Mouse (Mus musculus) layer of hippocampus, adult 9-10 months (tissue): Measurements from ENCODE around the gene Adamts9.
A peak's percentile ranks its signal among the peaks of the same experiment; 100 is the strongest.

Experiments used
- DNase-seq: peaks from one replicate; pipeline ENCODE4 v3.0.0; 2022; ENCODE audit warnings: low spot score

The Adamts9 gene

GRCm38 (mm10) chr6:92943057-92943781 is at the start of gene Adamts9:
Adamts9 (minus strand) TSS chr6:92943492.
- no peak for DNase-seq

GRCm38 (mm10) chr6:92991616-92992015 is 48.3 kb upstream of the Adamts9 start:
- no peak for DNase-seq

- no peak for DNase-seq
Observed at GRCm38 (mm10) chr6:92988620-92988998, 45.3 kb upstream of the Adamts9 start.

DNA sequence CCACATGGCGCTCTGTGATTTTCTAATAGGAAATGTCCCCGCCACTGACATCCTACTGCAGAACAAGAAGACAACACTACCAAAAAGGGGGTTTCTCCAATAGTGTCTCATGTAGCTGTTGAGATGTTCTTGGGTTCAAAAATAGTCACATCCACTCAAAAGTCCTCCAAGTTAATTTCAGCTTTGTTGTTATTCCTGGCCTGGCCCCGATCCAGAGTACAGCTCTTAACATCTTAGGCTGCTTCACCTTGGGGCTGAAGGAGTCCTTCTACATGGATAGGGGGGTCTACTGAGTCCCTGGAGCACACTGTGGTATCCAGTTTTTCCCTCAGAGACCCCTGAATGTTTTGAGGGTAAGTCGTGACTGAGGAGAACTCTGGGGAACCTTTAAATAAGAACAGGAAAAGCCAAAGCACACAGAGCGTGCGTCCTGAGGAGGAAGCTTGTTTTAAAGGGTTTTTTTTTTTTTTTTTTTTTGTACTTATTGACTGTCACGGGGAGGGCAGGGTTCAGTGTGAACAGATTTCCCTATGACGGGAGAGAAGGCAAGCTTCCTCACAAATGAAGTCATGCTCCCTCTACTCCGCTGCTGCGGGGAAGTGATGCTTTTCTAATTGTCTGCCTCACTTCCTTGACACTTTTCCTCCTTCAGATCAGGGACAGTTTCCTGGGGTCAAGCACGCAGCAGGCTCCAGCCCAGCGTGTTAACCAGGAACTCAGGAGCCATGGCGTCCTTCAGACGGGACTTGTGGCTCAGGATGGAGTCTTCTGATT is 44.7 kb upstream of the Adamts9 start:
- no peak for DNase-seq

- DNase-seq: no peak
Observed at GRCm38 (mm10) chr6:92987366-92987765, 44.1 kb upstream of the Adamts9 start.

DNA sequence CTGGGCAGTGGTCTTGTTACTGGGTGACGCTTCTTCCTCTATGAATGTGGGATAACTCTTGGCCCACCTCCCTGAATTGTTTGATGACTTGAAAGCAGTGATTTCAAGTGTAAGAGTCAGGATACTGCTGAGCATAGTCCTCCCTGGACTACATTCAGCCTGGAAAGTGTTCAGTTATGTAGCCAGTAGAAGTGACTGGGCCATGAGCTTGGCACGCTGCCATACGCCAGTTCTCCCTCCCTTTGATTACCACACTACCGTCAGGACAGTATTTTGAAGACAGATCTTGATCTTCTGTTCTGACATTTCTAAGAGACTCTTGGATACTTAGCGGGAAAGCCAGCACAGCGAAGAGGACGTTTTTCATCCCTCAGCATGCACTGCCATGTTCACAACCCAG is 40.1 kb upstream of the Adamts9 start:
- no peak for DNase-seq

DNA sequence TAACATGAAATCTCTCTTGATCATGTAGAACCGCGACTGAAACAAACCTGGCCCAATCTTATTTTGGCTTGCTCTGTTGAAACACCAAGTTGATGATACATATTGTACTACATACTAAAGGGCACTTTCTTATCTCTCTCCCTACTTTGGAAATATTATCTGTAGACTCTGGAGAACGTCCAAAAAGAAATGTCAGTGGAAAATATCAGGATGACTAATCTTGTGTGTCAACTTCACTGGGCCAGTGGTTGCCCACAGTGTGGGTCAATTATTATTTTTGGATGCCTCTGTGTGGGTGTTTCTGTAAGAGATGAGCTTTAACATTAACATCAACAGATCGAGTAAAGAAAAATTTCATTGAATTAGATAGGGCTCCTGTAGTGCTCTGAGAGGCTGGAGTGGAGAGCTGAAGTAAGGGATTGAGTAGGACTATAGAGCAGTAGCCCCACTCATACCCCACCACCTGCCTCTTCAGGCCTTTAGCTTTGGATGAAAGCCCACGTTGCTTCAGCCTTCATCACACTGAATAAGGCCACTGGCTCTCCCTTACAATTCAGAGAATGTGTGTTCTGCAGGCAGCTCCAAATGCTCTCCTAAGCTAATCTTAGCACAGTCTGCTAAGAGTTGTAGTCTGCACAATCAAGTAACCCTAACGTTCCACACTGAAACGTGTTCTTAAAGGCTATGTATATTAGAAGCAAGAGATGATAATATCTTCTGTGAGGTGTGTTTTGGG is 38.3 kb upstream of the Adamts9 start:
- no peak for DNase-seq

DNA sequence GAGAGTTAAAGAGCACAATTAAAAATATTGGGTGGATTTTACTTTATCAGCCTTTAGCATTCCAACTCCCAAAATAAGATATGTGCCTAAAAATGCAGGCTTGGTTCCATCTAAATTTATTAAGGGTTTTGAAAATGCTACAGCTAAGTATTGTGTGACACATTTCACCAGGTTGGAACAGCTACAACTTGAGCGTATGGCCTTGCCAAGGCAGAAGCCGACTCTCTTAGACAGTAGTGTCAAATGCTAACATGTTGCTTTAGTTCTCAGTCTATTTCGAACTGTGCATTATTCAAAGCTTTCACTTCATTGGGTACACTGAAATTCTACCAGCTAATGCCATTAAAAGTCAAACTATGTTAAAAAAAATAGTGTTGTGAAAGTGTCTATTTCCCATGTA is 30.0 kb upstream of the Adamts9 start:
- DNase-seq: no peak

DNA sequence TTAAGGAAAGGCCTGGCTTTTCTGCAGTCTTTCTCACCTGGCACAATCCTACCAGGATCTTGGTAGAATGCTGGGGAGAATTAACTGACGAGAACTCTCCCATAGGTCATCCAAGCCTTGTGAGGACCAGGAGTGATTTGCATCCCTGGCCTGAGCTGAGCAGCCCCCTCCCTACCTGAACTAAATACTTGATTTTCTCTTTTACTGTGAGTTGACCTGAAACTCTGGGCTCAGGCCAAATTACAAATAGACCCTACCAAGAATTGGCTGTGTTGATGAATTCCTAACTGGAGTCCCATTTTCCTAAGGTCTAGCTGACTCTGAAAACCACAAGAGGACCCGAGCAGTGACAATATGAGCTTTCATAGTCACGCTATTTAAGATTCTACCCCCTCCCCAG is 25.4 kb upstream of the Adamts9 start:
- DNase-seq: no peak

- DNase-seq: no peak
Observed at GRCm38 (mm10) chr6:92968216-92968615, 24.9 kb upstream of the Adamts9 start.

DNA sequence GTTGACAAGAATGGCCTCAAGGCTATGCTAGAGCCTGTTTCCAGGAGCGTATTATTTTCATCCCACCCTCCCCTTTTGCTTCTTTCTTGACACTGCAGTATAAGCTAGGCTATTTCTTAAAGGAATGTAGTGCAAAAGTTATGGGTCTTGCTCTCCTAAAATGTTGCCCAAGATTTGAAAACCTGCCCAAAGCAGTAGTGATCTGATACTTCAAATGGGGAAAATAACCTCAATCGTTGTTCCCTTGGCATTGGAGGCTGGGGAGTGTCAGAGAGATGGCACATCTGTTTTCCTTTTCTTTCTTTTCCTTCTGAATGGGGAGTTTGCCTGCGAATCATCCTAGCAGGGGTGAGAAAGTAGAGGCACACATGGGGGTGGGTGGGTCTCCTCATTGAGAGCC is 19.7 kb upstream of the Adamts9 start:
- DNase-seq: no peak

DNA sequence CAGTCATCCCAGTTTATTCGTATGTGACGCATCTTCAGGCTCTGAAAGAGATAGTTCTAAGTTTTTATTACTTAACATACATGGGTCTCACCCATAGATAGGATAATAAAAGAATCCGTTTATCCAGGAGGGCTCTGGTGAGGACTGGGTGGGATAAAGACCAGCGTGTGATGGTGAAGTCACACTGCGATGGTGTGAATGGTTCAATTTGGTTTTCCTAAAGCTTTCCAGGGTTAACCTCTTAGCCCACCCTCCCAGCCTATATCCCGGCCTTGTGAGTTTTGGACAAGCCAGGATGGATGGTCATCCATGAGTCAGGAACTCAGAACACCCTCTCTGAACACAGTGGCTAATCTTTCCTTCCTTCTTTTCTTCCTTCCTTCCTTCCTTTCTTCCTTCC is 17.7 kb upstream of the Adamts9 start:
- DNase-seq: no peak

GRCm38 (mm10) chr6:92959416-92959815 is 16.1 kb upstream of the Adamts9 start:
- no peak for DNase-seq

DNA sequence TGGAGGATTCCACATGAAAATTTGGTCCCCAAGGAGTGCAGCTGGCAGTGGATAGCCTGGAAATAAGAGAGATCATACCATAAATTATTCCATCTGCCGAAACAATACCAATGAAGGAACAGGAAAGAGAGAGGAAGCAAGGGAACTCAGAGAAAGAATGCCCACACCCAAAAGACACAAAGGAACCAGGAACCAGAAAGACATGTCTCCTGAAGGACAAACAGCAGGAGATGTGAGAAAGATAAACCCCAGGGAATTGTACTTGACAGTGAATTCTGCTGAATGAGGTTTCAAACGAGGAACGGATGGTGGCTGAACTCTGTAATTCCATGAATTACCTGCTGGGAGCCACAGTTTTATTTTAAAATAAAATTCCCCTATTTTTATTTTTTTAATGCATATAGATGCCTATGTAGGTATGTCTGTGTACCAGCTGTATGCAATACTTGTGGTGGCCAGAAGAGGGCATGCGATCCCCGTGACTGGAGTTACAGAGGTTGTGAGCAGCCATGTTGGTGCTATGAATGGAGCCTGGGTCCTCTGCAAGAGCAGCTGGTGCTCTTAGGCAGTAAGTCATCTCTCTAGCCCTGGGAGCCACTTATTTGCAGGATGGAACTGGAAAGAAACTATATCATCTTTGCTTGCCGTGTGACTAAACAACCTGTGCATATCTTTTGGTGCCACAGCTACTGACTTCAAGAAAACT is 4.2 kb upstream of the Adamts9 start:
- no peak for DNase-seq

DNA sequence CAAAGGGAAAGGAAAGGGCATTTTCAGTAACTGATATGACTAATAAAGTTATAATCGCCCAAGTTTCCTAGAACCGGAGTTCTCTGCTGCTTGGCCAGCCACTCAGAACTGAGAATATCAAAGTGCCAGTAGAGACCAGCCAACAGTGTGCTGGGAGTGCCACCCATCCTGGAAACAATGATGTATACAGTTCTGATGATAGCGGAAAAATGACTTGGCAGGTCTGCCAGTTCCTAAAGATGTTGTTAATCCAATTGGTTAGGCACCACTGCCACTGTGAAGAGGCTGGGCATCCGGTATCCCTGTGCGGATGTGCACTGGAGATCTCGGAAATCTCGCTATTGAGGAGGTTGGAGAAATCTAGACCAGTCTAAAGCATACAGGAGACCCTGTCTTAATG is 1.4 kb upstream of the Adamts9 start:
- DNase-seq: no peak

DNA sequence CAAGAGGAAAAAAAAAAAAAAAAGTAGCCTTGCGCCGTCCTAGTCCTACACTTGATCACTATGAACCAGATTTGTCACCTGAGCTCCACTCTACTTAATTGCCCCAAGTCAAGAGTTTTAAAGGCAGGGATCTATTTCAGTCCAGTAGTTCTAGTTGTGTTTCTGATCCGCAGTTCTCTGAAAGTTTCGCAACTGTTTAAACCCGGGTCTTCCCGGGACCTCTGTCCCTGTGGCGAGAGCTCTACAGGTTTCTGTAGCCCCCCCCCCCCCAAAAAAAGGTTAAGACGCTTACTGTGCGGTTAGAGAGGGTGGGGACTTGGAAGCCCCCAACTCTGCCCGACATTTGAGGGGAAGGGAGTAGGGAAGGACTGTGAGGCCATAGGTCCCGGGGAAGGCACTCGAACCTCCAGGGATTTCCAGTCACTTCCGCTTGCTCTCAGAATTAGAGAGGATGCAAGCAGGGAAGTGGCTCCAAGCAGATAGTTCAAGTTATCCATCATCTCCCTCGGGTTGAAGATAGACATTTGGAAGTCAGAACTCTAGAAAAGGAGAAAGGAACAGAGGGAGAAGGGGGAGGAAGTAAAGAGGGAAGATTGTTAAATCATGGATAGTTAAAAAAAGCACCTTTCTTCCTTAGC is 875 bp upstream of the Adamts9 start:
- no peak for DNase-seq

DNA sequence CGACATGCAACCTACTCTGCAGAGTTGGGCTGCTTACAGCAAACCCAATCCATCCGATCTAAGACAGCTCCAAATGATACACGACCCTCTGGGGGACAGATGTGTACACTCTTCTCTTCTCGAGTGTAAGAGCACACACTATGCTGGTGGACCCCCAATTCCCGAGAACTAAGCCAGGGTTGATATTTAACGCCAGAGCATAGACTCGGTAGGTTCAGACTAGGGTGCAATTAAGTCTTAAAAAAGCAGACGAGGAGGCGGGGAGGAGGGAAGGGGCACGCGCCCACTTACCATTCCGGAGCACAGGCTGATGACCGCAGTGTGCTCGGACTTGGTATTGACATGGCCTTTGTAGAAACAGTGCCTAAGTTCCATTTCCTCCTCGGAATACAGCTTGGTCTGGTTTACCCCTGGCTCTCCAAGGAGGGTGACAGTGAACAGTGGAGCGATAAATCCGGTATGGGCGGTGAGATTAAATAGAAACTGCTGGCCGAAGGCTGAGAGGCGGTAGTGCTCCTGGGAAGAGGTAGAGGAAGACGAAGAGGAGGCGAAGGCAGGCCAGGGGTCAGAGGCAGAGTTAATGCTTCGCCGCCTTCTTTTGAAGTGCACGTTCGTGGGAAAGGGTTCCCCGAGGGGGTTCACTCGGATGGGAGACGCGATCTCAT is 1.4 kb downstream of the Adamts9 start:
- no peak for DNase-seq

DNA sequence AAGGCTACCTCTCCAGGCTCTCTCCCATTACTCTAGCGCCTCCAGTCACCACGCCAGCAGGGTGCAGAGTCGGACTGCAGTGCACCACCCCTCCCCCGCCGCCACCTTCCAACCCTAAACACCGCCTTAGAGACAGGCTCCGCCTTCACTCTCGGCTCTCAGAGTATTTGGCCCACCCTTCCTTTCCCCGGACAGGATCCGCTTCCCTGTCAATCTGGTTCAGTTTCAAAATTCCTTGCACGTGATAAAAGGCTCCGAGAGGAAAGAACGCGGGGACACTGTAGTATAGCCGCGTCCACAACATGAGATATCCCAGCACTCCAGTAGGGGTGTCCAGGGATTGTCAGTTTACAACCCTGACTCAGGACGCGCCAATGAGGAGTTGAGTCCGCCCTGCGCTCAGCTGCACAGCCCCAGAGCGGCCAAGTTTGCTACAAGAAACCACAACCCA is 2.0 kb downstream of the Adamts9 start:
- DNase-seq: peak; percentile 32

GRCm38 (mm10) chr6:92940191-92941131 is 2.8 kb downstream of the Adamts9 start:
- no peak for DNase-seq

- DNase-seq: no peak
Observed at GRCm38 (mm10) chr6:92928261-92928660, 15.0 kb downstream of the Adamts9 start.
